Mouse (Mus musculus): Measurements from ENCODE around the gene Raver2. TPM values are rescaled to one million over a fixed set of nuclear protein-coding genes. Genes with fewer than 3 reads are reported as not detected.

Raver2 gene
- 1.8 TPM for polyA plus RNA-seq (2014; fragmentation: Illumina TruSeq; extraction: RNeasy Lipid Tissue Mini Kit (QIAGEN cat#74804); ENCODE audit: low read depth, low replicate concordance)

GRCm38 (mm10) chr4:101068786-101069153, at the start of gene Raver2:
TSS of gene Raver2 (plus strand) at chr4:101068983.

DNA sequence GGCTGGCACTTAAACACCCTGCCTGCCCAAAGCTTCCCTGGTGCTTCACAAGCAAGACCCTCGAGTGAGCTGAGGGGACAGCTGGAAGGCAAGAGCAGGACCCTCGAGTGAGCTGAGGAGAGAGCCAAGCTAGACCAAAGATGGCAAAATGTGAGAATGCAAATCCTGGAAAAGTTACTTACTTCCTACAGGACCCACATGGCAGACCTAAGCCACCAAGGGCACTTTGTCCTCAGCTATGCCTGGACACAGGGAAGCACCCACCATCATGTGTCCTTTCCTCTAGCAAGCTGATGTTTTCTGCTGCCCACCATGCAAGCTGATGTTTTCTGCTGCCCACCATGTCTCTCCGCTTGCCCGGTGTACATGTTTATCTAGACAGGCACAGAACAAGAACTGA, 48.2 kb upstream of the Raver2 start, which contains the start of gene Gm10577:
Gene Gm10577, minus strand, starts transcription at position 101 of the 400 bp plus-strand sequence.

Other genes starting within 250 kb of the Raver2 start
- gene Gm10577, start 48.3 kb upstream of the Raver2 start, polyA plus RNA-seq (2014; fragmentation: Illumina TruSeq; extraction: RNeasy Lipid Tissue Mini Kit (QIAGEN cat#74804); ENCODE audit: low read depth, low replicate concordance) = not detected
- gene Jak1, start 196.3 kb downstream of the Raver2 start, polyA plus RNA-seq (2014; fragmentation: Illumina TruSeq; extraction: RNeasy Lipid Tissue Mini Kit (QIAGEN cat#74804); ENCODE audit: low read depth, low replicate concordance) = 94.6 TPM